Mouse (Mus musculus) retina, adult 2 months (tissue): ENCODE results near the gene Psg26.
"Not testable (repeated sequence)": the region's sequence is repeated elsewhere in the genome, so short reads cannot be mapped to it uniquely, and the experiment has no call there.

Experiments
- DNase-seq: peaks from one replicate; pipeline ENCODE4 v3.0.0-alpha.2; 2012; ENCODE audit warnings: low read depth, low spot score

Psg26 gene

DNA sequence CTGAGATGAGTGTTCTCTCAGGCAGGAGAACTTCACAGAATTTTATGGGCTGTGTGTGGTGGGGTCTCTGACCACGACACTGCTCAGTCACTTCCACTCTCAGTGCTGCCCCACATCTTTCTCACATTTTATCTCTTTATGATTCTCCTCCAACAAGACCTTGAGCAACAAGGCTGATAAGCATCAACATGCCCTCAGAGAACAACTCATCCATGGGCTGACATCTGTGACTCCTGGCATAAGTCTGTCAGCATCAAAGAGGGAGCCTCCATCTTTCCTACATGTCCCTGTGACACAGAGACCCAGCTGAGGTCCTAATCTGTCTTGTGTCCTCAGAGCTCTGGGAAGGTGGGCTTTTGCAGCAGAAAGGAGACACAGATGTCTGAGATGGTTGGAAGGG is at the start of gene Psg26:
TSS of gene Psg26 (minus strand) at position 101 of the 400 bp plus-strand sequence.
- DNase-seq, result no peak

GRCm38 (mm10) chr7:18533420-18533819 is 49.4 kb upstream of the Psg26 start:
- no peak for DNase-seq

DNA sequence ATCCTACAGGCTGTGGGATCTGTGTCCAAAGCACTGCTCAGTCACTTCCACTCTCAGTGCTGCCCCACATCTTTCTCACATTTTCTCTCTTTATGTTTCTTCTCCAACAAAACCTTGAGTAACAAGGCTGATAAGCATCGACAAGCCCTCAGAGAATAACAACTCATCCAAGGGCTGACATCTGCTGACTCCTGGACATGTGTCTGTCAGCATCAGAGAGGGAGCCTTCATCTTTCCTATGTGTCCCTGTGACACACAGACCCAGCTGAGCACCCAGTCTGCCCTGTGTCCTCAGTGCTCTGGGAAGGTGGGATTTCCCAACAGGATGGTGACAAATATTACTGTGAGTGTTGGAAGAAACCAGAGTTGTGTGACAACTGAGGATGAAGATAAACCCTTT is 48.2 kb upstream of the Psg26 start, which contains the start of gene Psg25:
TSS of gene Psg25 (minus strand) at position 101 of the 400 bp plus-strand sequence.
- DNase-seq, result no peak

GRCm38 (mm10) chr7:18524668-18525067 is 40.7 kb upstream of the Psg26 start:
- no peak for DNase-seq

DNA sequence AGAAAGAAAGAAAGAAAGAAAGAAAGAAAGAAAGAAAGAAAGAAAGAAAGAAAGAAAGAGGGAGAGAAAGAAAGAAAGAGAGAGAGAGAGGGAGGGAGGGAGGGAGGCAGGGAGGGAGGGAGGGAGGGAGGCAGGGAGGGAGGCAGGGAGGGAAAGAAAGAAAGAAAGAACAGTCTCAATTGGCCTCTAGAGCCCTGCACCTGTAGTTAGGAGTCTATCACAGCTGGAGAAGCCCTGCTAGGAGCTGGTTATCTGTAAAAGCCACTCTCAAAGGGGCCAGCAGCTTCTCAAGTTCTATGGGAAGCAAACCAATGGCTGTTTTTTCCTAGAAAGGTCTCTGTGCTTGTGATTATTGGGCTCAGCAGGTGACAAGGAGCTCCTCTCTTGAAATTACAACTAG is 28.9 kb upstream of the Psg26 start:
- not testable (repeated sequence) for DNase-seq

- not testable (repeated sequence) for DNase-seq
Measured at GRCm38 (mm10) chr7:18512417-18512816, 28.4 kb upstream of the Psg26 start.

- peak; percentile 2 for DNase-seq
Measured at GRCm38 (mm10) chr7:18511479-18511878, 27.5 kb upstream of the Psg26 start.

DNA sequence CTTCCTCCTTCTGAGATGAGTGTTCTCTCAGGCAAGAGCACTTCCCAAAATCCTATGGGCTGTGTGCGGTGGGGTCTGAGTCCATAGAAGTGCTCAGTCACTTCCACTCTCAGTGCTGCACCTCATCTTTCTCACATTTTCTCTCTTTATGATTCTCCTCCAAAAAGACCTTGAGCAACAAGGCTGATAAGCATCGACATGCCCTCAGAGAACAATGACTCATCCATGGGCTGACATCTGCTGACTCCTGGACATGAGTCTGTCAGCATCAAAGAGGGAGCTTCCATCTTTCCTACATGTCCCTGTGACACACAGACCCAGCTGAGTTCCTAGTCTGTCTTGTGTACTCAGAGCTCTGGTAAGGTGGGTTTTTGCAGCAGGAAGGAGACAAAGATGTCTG is 52.0 kb downstream of the Psg26 start, which contains the start of gene Psg28:
TSS of gene Psg28 (minus strand) at position 101 of the 400 bp plus-strand sequence.
- DNase-seq, result not testable (repeated sequence)
